Mouse (Mus musculus) heart, embryonic 13.5 days (tissue): ENCODE measurements around the gene Gm9817. TPM values are rescaled to one million over a fixed set of nuclear protein-coding genes. Genes with fewer than 3 reads are reported as not detected.

Source experiments
- ATAC-seq: fragments of 200-750 bp; cut with Nextera tagmentation; 2 replicates; pipeline ENCODE4 v1.8.0; 2017; ENCODE audit warnings: moderate TSS enrichment; ENCODE audit not compliant: insufficient number of reproducible peaks, low FRiP score, low TSS enrichment; ENCODE audit errors: extremely low read depth
- H3K27ac ChIP-seq: fragments of 300-500 bp; sonication (generic); replicated peaks from 2 replicates; pipeline ENCODE4 v1.5.1; 2015; ENCODE audit warnings: moderate library complexity, mild to moderate bottlenecking, inconsistent platforms
- H3K27me3 ChIP-seq: fragments of 300-500 bp; sonication (generic); replicated peaks from 2 replicates; pipeline ENCODE4 v1.6.1; 2015; ENCODE audit warnings: mild to moderate bottlenecking, inconsistent platforms
- H3K36me3 ChIP-seq: fragments of 300-500 bp; sonication (generic); 2 replicates; pipeline ENCODE4 v1.6.1; 2015; ENCODE audit warnings: mild to moderate bottlenecking, inconsistent platforms
- H3K4me1 ChIP-seq: fragments of 300-500 bp; sonication (generic); 2 replicates; pipeline ENCODE4 v1.6.1; 2015; ENCODE audit warnings: inconsistent platforms
- H3K4me2 ChIP-seq: fragments of 300-500 bp; sonication (generic); 2 replicates; pipeline ENCODE4 v1.6.1; 2015; ENCODE audit warnings: inconsistent platforms, mild to moderate bottlenecking, moderate library complexity
- H3K4me3 ChIP-seq: fragments of 300-500 bp; sonication (generic); 2 replicates; pipeline ENCODE4 v1.5.1; 2015; ENCODE audit warnings: moderate library complexity, mild to moderate bottlenecking, inconsistent platforms
- H3K9ac ChIP-seq: fragments of 300-500 bp; sonication (generic); 2 replicates; pipeline ENCODE4 v1.6.1; 2015; ENCODE audit warnings: inconsistent platforms, mild to moderate bottlenecking, moderate library complexity
- H3K9me3 ChIP-seq: fragments of 300-500 bp; sonication (generic); 2 replicates; pipeline ENCODE4 v1.6.1; 2016; ENCODE audit warnings: inconsistent platforms
- WGBS: fragments of 180-500 bp; shearing (Covaris S2); methylation state at CpG from one replicate; pipeline ENCODE4 v1.1.7; 2015; ENCODE audit warnings: mixed read lengths; 5-methylcytosine and 5-hydroxymethylcytosine counted together
- polyA plus RNA-seq: library from polyadenylated mRNA; unstranded; fragments of >200 nt; fragmentation: Nextera tagmentation; extraction: Ambion mirVana; gene quantifications from 2 replicates; pipeline ENCODE4 v1.2.1, GENCODE M21; 2015

Gene Gm9817
- polyA plus RNA-seq, 1 experiment from 2014 or later: 0.12 TPM

DNA sequence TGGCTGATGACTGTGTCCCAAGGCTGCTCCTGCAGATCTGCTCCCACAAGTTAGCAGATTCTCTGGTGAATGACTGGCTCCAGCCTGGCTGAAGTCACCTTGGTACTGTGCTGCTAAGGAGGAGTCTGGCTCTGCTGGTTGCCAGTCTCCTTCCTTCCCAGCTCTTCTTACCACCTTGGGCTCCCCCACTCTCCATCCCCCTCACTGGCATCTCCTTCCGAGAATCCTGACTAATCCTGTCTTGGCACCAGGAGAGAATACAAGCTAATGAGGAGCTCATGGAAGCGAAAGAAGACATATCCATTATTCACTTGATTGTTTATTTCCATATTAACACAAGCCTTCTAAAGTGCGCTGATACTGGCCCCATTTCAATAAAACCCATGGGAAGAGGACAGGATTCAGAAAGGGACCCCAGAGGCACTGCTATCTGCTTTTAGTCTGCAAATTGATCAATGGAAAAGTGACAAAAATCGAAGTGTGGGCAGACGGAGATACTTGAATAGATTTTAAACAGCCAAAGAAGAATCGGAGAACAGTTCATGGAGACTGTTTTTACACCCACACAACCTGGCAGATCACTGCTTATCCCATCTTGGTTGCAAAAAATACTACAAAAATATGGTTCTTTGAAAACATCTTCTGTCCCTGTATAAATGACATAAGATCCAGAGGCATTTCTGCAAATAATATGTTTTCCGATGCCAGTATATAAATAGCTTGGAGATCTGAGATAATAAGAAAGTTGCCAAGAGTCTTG lies 29.1 kb upstream of the Gm9817 start:
- H3K9me3 ChIP-seq: no peaks in the 10 kb centered on the region
- no peaks in the 10 kb centered on the region for H3K27me3 ChIP-seq
- ATAC-seq: no peak
- 69% methylated on average over 7 of the region's 7 CpGs for WGBS
- no peak overlapping the region for H3K9ac ChIP-seq
- H3K4me1 ChIP-seq: peaks cover 5% of the 10 kb centered on the region; the same call in 1 of the 2 replicates
- no peak overlapping the region for H3K4me3 ChIP-seq
- H3K27ac ChIP-seq: no peak overlapping the region
- no peaks in the 10 kb centered on the region for H3K36me3 ChIP-seq
- H3K4me2 ChIP-seq: no peak overlapping the region

DNA sequence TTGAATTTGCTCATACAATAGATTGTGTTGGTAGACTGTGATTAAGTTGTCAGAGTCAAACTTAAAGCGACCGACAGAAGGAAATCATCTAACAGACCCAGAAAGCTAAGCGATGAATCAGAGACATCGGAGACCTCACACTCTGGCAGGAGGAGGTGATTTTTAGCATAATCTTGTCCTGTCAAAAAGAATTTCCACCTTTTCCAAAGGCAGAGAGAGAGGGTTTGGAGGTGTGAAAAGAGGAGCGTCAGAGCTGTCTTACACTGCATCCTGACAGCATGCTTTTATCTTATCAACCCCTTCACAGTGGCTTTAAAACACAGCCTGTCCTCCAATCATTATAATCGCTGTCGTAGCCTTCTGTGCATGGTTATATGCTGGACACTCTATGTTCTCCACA lies 25.7 kb upstream of the Gm9817 start:
- H3K27me3 ChIP-seq: no peaks in the 10 kb centered on the region
- no peaks in the 10 kb centered on the region for H3K9me3 ChIP-seq
- H3K4me2 ChIP-seq: no peak overlapping the region; the same call in 1 of the 2 replicates
- ATAC-seq: no peak; the same call in 1 of the 2 replicates
- no peaks in the 10 kb centered on the region for H3K36me3 ChIP-seq
- 24% methylated on average over 7 of the region's 7 CpGs for WGBS
- 0 out of 2 replicates have a peak overlapping the region, but pooled peaks have one; percentile 12 for H3K27ac ChIP-seq
- H3K9ac ChIP-seq: no peak overlapping the region
- peaks cover 5% of the 10 kb centered on the region; the same call in 1 of the 2 replicates for H3K4me1 ChIP-seq
- no peak overlapping the region for H3K4me3 ChIP-seq

DNA sequence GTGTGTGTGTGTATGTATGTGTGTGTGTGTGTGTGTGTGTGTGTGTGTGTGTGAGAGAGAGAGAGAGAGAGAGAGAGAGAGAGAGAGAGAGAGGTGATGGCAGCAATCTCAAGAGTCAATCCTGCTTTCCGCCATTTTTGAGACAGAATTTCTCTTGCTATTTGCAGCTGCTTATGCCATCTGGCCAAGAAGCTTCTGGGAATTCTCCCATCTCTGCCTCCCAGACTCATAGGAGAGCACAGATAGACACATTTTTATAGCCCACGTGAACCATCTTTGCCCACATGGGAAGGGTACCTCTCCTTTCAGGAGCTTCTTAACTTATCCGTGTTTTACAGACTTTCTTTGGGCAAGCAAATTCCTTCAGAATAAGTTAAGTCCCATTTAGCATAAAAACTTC lies 24.6 kb upstream of the Gm9817 start:
- ATAC-seq: no peak
- H3K4me1 ChIP-seq: peaks cover 5% of the 10 kb centered on the region; the same call in 1 of the 2 replicates
- WGBS: 83% methylated on average over 3 of the region's 3 CpGs

DNA sequence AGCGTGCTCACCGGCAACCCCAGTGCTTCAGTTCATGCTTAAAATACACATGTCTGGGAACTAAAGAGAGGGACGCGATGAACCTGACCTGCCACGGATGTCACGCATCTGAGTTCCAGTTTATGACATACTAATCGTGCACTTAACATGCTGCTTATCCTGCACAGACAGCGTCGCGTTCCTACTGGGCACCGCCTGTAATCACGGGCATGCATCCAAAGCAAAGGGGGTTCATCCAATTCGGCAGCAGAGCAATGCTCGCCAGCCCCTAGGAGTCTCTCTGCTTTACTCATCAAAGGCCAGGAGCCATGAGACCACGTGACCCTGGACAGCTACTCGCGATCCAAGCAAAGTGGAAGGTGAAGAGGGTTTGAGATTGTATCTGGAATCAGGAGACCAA lies 19.3 kb upstream of the Gm9817 start:
- no peak overlapping the region for H3K27ac ChIP-seq
- no peak overlapping the region for H3K4me3 ChIP-seq
- no peaks in the 10 kb centered on the region for H3K27me3 ChIP-seq
- no peak overlapping the region for H3K9ac ChIP-seq
- no peaks in the 10 kb centered on the region for H3K9me3 ChIP-seq
- no peaks in the 10 kb centered on the region for H3K36me3 ChIP-seq
- WGBS: 73% methylated on average over 17 of the region's 17 CpGs
- peaks cover 17% of the 10 kb centered on the region for H3K4me1 ChIP-seq
- H3K4me2 ChIP-seq: no peak overlapping the region
- ATAC-seq: no peak

More for the DNA sequence above, 24.6 kb upstream of the Gm9817 start:
- H3K9ac ChIP-seq: no peak overlapping the region
- no peaks in the 10 kb centered on the region for H3K36me3 ChIP-seq
- no peak overlapping the region for H3K4me3 ChIP-seq
- no peaks in the 10 kb centered on the region for H3K27me3 ChIP-seq
- no peak overlapping the region for H3K4me2 ChIP-seq
- no peak overlapping the region for H3K27ac ChIP-seq
- no peaks in the 10 kb centered on the region for H3K9me3 ChIP-seq

DNA sequence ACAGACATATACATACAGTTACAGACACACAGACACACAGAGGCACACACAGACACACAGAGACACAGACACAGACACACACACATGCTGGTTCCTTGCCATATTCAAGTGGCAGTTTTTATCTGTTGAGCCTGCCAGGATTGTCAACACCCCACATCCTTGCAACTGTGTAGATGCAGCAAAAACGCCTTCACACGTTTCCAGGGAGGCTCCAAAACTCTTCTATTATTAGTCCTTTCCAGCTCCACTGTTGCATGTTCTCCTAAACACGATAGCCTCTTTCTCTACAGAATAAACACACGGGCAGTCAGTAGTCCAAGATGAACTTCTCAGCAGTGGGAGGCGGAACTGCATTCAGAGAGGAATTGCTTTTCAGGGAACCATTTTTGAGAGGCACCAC lies 15.3 kb upstream of the Gm9817 start:
- no peak for ATAC-seq
- Histone ChIP-seq H3K4me3 (no peak overlapping the region), H3K27me3 (no peaks in the 10 kb centered on the region), H3K9ac (no peak overlapping the region; the same call in 1 of the 2 replicates), H3K4me1 (peaks cover 17% of the 10 kb centered on the region), H3K27ac (0 out of 2 replicates have a peak overlapping the region, but pooled peaks have one; percentile 26), H3K9me3 (no peaks in the 10 kb centered on the region), H3K4me2 (no peak overlapping the region), H3K36me3 (no peaks in the 10 kb centered on the region)
- 20% methylated on average over 5 of the region's 5 CpGs for WGBS

DNA sequence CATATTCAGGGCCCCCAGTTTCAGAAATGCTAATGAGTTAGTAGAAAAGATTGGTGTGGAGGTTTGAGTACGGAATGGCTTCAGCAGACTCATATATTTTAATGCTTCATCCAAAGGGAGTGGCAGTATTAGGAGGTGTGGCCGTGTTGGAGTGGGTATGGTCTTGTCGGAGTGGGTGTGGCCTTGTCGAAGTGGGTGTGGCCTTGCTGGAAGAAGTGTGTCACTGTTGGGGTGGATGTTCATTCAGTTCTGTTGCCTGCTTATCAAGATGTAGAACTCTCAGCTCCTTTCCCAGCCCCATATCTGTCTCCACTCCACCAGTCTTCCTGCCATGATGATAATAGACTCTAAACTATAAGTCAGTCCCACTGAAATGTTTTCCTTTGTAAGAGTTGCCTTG lies 13.5 kb upstream of the Gm9817 start:
- WGBS: 84% methylated on average over 4 of the region's 4 CpGs
- no peak overlapping the region for H3K27ac ChIP-seq
- H3K36me3 ChIP-seq: no peaks in the 10 kb centered on the region
- no peak for ATAC-seq
- no peaks in the 10 kb centered on the region for H3K27me3 ChIP-seq
- H3K4me1 ChIP-seq: peaks cover 17% of the 10 kb centered on the region
- no peak overlapping the region for H3K4me3 ChIP-seq
- no peak overlapping the region for H3K9ac ChIP-seq
- no peaks in the 10 kb centered on the region for H3K9me3 ChIP-seq
- H3K4me2 ChIP-seq: no peak overlapping the region

DNA sequence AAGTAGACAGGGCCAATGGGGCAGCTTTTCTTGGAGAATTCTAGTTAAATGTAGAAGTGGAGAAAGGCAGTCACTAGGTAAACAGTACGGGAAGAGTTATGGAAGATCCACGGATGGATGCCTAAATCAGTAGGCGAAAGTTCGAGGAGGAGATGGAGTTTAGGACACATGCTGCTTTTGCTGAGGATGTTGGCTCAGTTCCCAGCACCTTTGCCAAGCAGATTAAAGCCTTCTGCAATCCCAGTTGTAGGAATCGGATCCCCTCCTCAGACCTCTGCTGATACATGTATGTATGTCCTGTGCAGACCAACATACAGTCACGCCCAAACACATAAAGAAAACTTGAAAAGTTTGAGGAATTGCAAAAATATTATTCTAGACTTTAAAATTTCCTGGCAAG lies 8.1 kb upstream of the Gm9817 start:
- no peak overlapping the region for H3K9ac ChIP-seq
- 65% methylated on average over 6 of the region's 6 CpGs for WGBS
- no peaks in the 10 kb centered on the region for H3K9me3 ChIP-seq
- H3K27me3 ChIP-seq: no peaks in the 10 kb centered on the region
- no peaks in the 10 kb centered on the region for H3K36me3 ChIP-seq
- no peak overlapping the region for H3K4me3 ChIP-seq
- H3K4me2 ChIP-seq: no peak overlapping the region
- ATAC-seq: no peak
- H3K27ac ChIP-seq: no peak overlapping the region
- H3K4me1 ChIP-seq: peaks cover 4% of the 10 kb centered on the region; the same call in 1 of the 2 replicates

DNA sequence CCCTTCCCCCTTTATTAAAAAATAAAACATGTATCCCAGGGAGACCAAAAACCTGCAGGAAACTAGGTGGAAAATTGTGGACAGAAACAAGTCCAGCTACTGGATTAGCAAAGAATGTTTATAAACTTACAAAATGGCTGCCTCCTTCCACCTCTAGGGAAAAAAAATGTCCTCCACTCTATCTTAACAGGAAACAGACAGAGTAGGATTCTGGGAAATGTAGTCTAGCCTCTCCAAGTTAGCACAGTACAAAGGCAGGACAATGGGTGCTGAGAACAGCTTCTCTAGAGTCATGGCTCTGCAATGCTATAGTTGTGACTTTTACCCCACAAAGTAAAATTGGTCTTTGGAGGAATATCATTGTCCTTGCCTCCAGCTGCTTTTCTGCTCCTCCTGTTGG lies 3.5 kb upstream of the Gm9817 start:
- Histone ChIP-seq H3K4me1 (peaks cover 4% of the 10 kb centered on the region; the same call in 1 of the 2 replicates), H3K27ac (no peak overlapping the region), H3K4me3 (no peak overlapping the region), H3K9ac (no peak overlapping the region), H3K27me3 (peaks cover 10% of the 10 kb centered on the region), H3K36me3 (no peaks in the 10 kb centered on the region), H3K9me3 (0 out of 2 replicates have a peak, but pooled peaks cover 2% of the 10 kb centered on the region), H3K4me2 (no peak overlapping the region)
- no peak for ATAC-seq

DNA sequence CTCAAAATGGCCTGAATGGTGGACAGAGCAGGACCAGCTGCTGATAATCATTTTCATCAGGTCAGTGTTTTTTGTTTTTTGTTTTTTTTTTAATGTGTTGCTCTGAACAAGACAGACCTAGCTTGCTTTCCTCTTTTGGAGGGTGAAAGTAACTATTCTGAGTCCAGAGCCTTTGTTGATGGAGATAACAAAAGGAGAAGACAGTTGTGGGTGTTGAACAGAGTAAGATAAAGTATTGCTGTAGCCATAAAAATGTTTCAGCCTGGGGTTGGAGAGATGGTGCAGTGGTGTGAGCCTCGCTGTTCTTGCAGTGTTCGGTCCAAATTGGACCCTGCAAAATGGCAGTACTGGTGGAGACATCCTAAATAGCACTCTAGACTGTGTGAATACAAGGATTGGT lies 2.8 kb upstream of the Gm9817 start:
- Histone ChIP-seq H3K4me3 (no peak overlapping the region), H3K9me3 (peaks cover 9% of the 10 kb centered on the region), H3K4me2 (no peak overlapping the region), H3K27ac (no peak overlapping the region), H3K9ac (no peak overlapping the region), H3K36me3 (no peaks in the 10 kb centered on the region), H3K4me1 (no peaks in the 10 kb centered on the region), H3K27me3 (peaks cover 10% of the 10 kb centered on the region)
- WGBS: 87% methylated on average over 2 of the region's 2 CpGs
- no peak for ATAC-seq

DNA sequence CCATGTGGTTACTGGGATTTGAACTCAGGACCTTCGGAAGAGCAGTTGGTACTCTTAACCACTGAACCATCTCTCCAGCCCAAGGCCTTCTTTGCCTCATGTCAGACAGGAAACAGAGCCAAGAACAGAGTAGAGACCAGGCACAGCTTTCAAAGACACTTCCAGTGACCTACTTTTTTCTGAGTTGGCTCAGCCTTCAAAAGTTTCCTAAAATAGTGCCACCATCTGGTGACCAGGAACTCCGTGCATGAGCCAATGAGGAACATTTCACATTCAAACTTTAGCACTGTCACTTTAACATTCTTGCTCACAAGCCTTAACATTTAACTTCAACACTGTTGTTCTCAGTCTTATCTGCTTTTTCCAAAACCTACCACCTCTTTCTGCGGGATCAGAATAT lies 2.3 kb downstream of the Gm9817 start:
- H3K9me3 ChIP-seq: peaks cover 16% of the 10 kb centered on the region
- H3K4me3 ChIP-seq: no peak overlapping the region
- peaks cover 17% of the 10 kb centered on the region for H3K4me1 ChIP-seq
- H3K9ac ChIP-seq: no peak overlapping the region
- no peak for ATAC-seq
- WGBS: 79% methylated on average over 3 of the region's 3 CpGs
- peaks cover 10% of the 10 kb centered on the region for H3K27me3 ChIP-seq
- no peaks in the 10 kb centered on the region for H3K36me3 ChIP-seq
- H3K4me2 ChIP-seq: no peak overlapping the region
- no peak overlapping the region for H3K27ac ChIP-seq

DNA sequence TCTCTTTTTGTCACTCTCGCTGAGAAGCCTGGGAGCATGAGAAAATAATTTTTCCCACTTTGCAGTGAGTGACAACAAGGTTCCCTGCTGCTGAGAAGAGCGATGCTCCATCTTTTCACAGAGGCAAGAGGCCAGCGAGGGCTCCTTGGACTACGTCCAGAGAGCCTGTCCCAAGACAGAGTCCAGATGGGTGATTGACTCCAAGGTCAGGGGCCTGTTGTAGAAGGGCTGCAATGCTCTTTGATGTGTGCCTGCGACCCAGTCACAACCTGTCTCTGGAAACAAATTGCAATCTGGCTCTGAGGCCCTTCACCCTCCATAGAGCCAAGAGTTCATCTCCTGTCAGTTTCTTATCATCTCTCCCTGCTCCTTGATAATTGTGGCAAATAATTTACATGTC lies 5.2 kb downstream of the Gm9817 start:
- H3K27ac ChIP-seq: peak overlapping the region; percentile 46

DNA sequence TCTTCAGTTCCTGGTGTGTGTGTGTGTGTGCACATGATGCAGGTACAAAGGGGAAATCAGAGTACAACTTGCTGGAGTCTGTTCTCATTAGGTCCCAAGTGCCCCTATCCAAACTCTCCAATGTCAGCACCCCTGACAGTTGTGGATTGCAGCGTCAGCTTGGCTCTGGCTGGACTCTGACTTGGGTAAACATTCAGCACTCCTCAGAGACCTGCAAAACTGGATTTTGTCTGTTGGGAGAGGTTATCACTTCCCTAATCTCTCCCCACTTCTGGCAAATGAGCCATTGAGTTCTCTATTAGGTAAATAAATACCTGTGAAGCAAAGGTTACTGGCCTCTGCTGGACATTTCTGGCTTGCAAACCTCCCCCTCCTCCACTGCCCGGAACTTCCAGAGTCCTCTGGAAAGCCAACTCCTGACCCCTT lies 10.3 kb downstream of the Gm9817 start:
- no peaks in the 10 kb centered on the region for H3K9me3 ChIP-seq
- WGBS: 9% methylated on average over 2 of the region's 2 CpGs
- peaks cover 25% of the 10 kb centered on the region for H3K4me1 ChIP-seq
- H3K4me3 ChIP-seq: no peak overlapping the region
- H3K4me2 ChIP-seq: peak overlapping the region; percentile 7; the same call in 1 of the 2 replicates
- no peak overlapping the region for H3K27ac ChIP-seq
- H3K9ac ChIP-seq: no peak overlapping the region
- no peaks in the 10 kb centered on the region for H3K27me3 ChIP-seq
- ATAC-seq: no peak
- H3K36me3 ChIP-seq: no peaks in the 10 kb centered on the region

More for the DNA sequence above, 5.2 kb downstream of the Gm9817 start:
- Histone ChIP-seq H3K9me3 (peaks cover 16% of the 10 kb centered on the region), H3K4me2 (peak overlapping the region; percentile 2; the same call in 1 of the 2 replicates), H3K27me3 (peaks cover 10% of the 10 kb centered on the region), H3K4me3 (no peak overlapping the region), H3K4me1 (peaks cover 21% of the 10 kb centered on the region), H3K9ac (no peak overlapping the region), H3K36me3 (no peaks in the 10 kb centered on the region)
- WGBS: 11% methylated on average over 5 of the region's 5 CpGs
- no peak for ATAC-seq
